Mouse (Mus musculus): ENCODE data around the gene Olfr1278. TPM values are rescaled to one million over a fixed set of nuclear protein-coding genes. Genes with fewer than 3 reads are reported as not detected.
"Not testable (repeated sequence)": the region's sequence is repeated elsewhere in the genome, so short reads cannot be mapped to it uniquely, and the experiment has no call there.

The Olfr1278 gene
- not detected in 2 replicates for total RNA-seq (2014; rRNA removed)
- not detected in 2 replicates for polyA plus RNA-seq (2015; fragmentation: Nextera tagmentation; extraction: Ambion mirVana)

- H3K36me3 ChIP-seq (ENCODE audit: insufficient read depth): no peaks in the 10 kb centered on the region
- H3K4me1 ChIP-seq (ENCODE audit: insufficient read depth): no peaks in the 10 kb centered on the region
- no peaks in the 10 kb centered on the region for H3K27me3 ChIP-seq (ENCODE audit: insufficient read depth, low read length)
- no peaks in the 10 kb centered on the region for H3K9me3 ChIP-seq (ENCODE audit: low read length)
- H3K4me3 ChIP-seq (ENCODE audit: low read depth, low read length): no peak within 1 kb of the TSS
- no peak for ATAC-seq
- TF ChIP-seq CTCF (IDR thresholded peaks at IDR 0.05; ENCODE audit: low read depth): no peak
- no peak for DNase-seq
- no peak within 1 kb of the TSS for H3K9ac ChIP-seq
- H3K4me2 ChIP-seq (ENCODE audit: low read depth): no peak within 1 kb of the TSS
- H3K27ac ChIP-seq (ENCODE audit: low read depth, low read length): no peak within 1 kb of the TSS
Measured at GRCm38 (mm10) chr2:111289836-111290235, at the start of gene Olfr1278. Olfr1278 (plus strand) TSS chr2:111290136.

- no peak for TF ChIP-seq CTCF (IDR thresholded peaks at IDR 0.05; ENCODE audit: low read depth)
- Histone ChIP-seq H3K9me3 (ENCODE audit: low read length) (no peaks in the 10 kb centered on the region), H3K4me1 (ENCODE audit: insufficient read depth) (no peaks in the 10 kb centered on the region), H3K4me3 (ENCODE audit: low read depth, low read length) (no peak within 1 kb of the TSS), H3K4me2 (ENCODE audit: low read depth) (no peak within 1 kb of the TSS), H3K27ac (ENCODE audit: low read depth, low read length) (no peak within 1 kb of the TSS), H3K27me3 (ENCODE audit: insufficient read depth, low read length) (no peaks in the 10 kb centered on the region), H3K9ac (no peak within 1 kb of the TSS), H3K36me3 (ENCODE audit: insufficient read depth) (no peaks in the 10 kb centered on the region)
- DNase-seq: no peak
- no peak for ATAC-seq
Measured at GRCm38 (mm10) chr2:111254216-111254615, 35.7 kb upstream of the Olfr1278 start, which contains the start of gene Olfr1276. Olfr1276 (plus strand) TSS chr2:111254516.

GRCm38 (mm10) chr2:111274006-111274405 is 15.9 kb upstream of the Olfr1278 start, which contains the start of gene Olfr1277:
Olfr1277 (minus strand) TSS chr2:111274106.
- Histone ChIP-seq H3K4me3 (ENCODE audit: low read depth, low read length) (no peak within 1 kb of the TSS), H3K27ac (ENCODE audit: low read depth, low read length) (no peak within 1 kb of the TSS), H3K27me3 (ENCODE audit: insufficient read depth, low read length) (no peaks in the 10 kb centered on the region), H3K9ac (no peak within 1 kb of the TSS), H3K4me2 (ENCODE audit: low read depth) (no peak within 1 kb of the TSS), H3K36me3 (ENCODE audit: insufficient read depth) (no peaks in the 10 kb centered on the region), H3K4me1 (ENCODE audit: insufficient read depth) (no peaks in the 10 kb centered on the region), H3K9me3 (ENCODE audit: low read length) (no peaks in the 10 kb centered on the region)
- TF ChIP-seq CTCF (IDR thresholded peaks at IDR 0.05; ENCODE audit: low read depth): no peak
- 79% methylated on average over 2 of the region's 2 CpGs for WGBS
- ATAC-seq (no peak), DNase-seq (no peak)

GRCm38 (mm10) chr2:111298541-111298940 is 8.6 kb downstream of the Olfr1278 start:
- Histone ChIP-seq H3K4me1 (ENCODE audit: insufficient read depth) (no peaks in the 10 kb centered on the region), H3K9ac (no peak overlapping the region), H3K36me3 (ENCODE audit: insufficient read depth) (no peaks in the 10 kb centered on the region), H3K4me3 (ENCODE audit: low read depth, low read length) (no peak overlapping the region), H3K27ac (ENCODE audit: low read depth, low read length) (no peak overlapping the region), H3K4me2 (ENCODE audit: low read depth) (no peak overlapping the region), H3K27me3 (ENCODE audit: insufficient read depth, low read length) (no peaks in the 10 kb centered on the region), H3K9me3 (ENCODE audit: low read length) (no peaks in the 10 kb centered on the region)
- ATAC-seq (no peak), DNase-seq (no peak)
- TF ChIP-seq CTCF (IDR thresholded peaks at IDR 0.05; ENCODE audit: low read depth): no peak

- ATAC-seq (no peak), DNase-seq (no peak)
- no peak for TF ChIP-seq CTCF (IDR thresholded peaks at IDR 0.05; ENCODE audit: low read depth)
- Histone ChIP-seq H3K4me3 (ENCODE audit: low read depth, low read length) (no peak within 1 kb of the TSS), H3K9ac (no peak within 1 kb of the TSS), H3K27ac (ENCODE audit: low read depth, low read length) (no peak within 1 kb of the TSS), H3K4me1 (ENCODE audit: insufficient read depth) (no peaks in the 10 kb centered on the region), H3K4me2 (ENCODE audit: low read depth) (no peak within 1 kb of the TSS), H3K9me3 (ENCODE audit: low read length) (no peaks in the 10 kb centered on the region), H3K27me3 (ENCODE audit: insufficient read depth, low read length) (no peaks in the 10 kb centered on the region), H3K36me3 (ENCODE audit: insufficient read depth) (no peaks in the 10 kb centered on the region)
Measured at GRCm38 (mm10) chr2:111300374-111300773, 10.4 kb downstream of the Olfr1278 start, which contains the start of gene Olfr1279. Olfr1279 (plus strand) TSS chr2:111300635.

- ATAC-seq: no peak
- no peak within 1 kb of the TSS for H3K4me2 ChIP-seq (ENCODE audit: low read depth)
- no peak for DNase-seq
- H3K9me3 ChIP-seq (ENCODE audit: low read length): no peaks in the 10 kb centered on the region
- no peaks in the 10 kb centered on the region for H3K36me3 ChIP-seq (ENCODE audit: insufficient read depth)
- H3K4me1 ChIP-seq (ENCODE audit: insufficient read depth): no peaks in the 10 kb centered on the region
- TF ChIP-seq CTCF (IDR thresholded peaks at IDR 0.05; ENCODE audit: low read depth): no peak
- H3K27ac ChIP-seq (ENCODE audit: low read depth, low read length): no peak within 1 kb of the TSS
- no peak within 1 kb of the TSS for H3K9ac ChIP-seq
- no peaks in the 10 kb centered on the region for H3K27me3 ChIP-seq (ENCODE audit: insufficient read depth, low read length)
- no peak within 1 kb of the TSS for H3K4me3 ChIP-seq (ENCODE audit: low read depth, low read length)
Measured at GRCm38 (mm10) chr2:111313717-111314116, 23.8 kb downstream of the Olfr1278 start, which contains the start of gene Olfr1280. Olfr1280 (plus strand) TSS chr2:111314017.

- DNase-seq (no peak), ATAC-seq (no peak)
- no peak within 1 kb of the TSS for H3K4me3 ChIP-seq (ENCODE audit: low read depth, low read length)
- no peak within 1 kb of the TSS for H3K9ac ChIP-seq
- H3K9me3 ChIP-seq (ENCODE audit: low read length): no peaks in the 10 kb centered on the region
- no peaks in the 10 kb centered on the region for H3K4me1 ChIP-seq (ENCODE audit: insufficient read depth)
- TF ChIP-seq CTCF (IDR thresholded peaks at IDR 0.05; ENCODE audit: low read depth): no peak
- no peaks in the 10 kb centered on the region for H3K36me3 ChIP-seq (ENCODE audit: insufficient read depth)
- H3K27me3 ChIP-seq (ENCODE audit: insufficient read depth, low read length): no peaks in the 10 kb centered on the region
- WGBS: 75% methylated on average over 2 of the region's 2 CpGs
- H3K27ac ChIP-seq (ENCODE audit: low read depth, low read length): no peak within 1 kb of the TSS
- H3K4me2 ChIP-seq (ENCODE audit: low read depth): no peak within 1 kb of the TSS
Measured at GRCm38 (mm10) chr2:111326220-111326619, 36.3 kb downstream of the Olfr1278 start, which contains the start of gene Olfr1281. Olfr1281 (plus strand) TSS chr2:111326520.

GRCm38 (mm10) chr2:111333721-111334120 is 43.8 kb downstream of the Olfr1278 start:
- not testable (repeated sequence) for H3K4me3 ChIP-seq (ENCODE audit: low read depth, low read length); H3K27ac ChIP-seq (ENCODE audit: low read depth, low read length); H3K27me3 ChIP-seq (ENCODE audit: insufficient read depth, low read length); H3K36me3 ChIP-seq (ENCODE audit: insufficient read depth); H3K4me2 ChIP-seq (ENCODE audit: low read depth); DNase-seq; H3K4me1 ChIP-seq (ENCODE audit: insufficient read depth); H3K9ac ChIP-seq; H3K9me3 ChIP-seq (ENCODE audit: low read length); ATAC-seq
- WGBS: 91% methylated on average over 5 of the region's 5 CpGs

All from forebrain, postnatal 0 days (tissue).